Mouse (Mus musculus) liver, embryonic 14.5 days (tissue): Measurements from ENCODE around the gene Gm21866.
"Not testable (repeated sequence)": the region's sequence is repeated elsewhere in the genome, so short reads cannot be mapped to it uniquely, and the experiment has no call there.

Source experiments
- CTCF ChIP-seq: IDR thresholded peaks from 2 replicates; pipeline ENCODE4 v1.5.1; 2016; ENCODE audit warnings: antibody characterized with exemption, low read depth, control low read depth
- EP300 ChIP-seq: IDR thresholded peaks from 2 replicates; pipeline ENCODE4 v1.6.1; 2016; ENCODE audit warnings: antibody characterized with exemption, low read depth

GRCm38 (mm10) chrY:13465479-13465878 is at the start of gene Gm21866:
- not testable (repeated sequence) for TF ChIP-seq CTCF, EP300
